Mouse (Mus musculus): ENCODE results near the gene Lrrc4c. TPM values are rescaled to one million over a fixed set of nuclear protein-coding genes. Genes with fewer than 3 reads are reported as not detected.

Lrrc4c gene
- polyA plus RNA-seq, 1 experiment from 2014 or later: 0.09 TPM

GRCm38 (mm10) chr2:97165745-97166144 lies 847.8 kb downstream of the Lrrc4c start:
- H3K36me3 ChIP-seq (ENCODE audit: control insufficient read depth, insufficient read depth): no peaks in the 10 kb centered on the region
- H3K9ac ChIP-seq (ENCODE audit: low read depth, low read length): no peak overlapping the region
- H3K4me1 ChIP-seq (ENCODE audit: control insufficient read depth, low read depth, low read length): no peaks in the 10 kb centered on the region
- H3K4me2 ChIP-seq (ENCODE audit: low read depth, low read length): no peak overlapping the region
- no peak for ATAC-seq (ENCODE audit: low read depth)
- H3K4me3 ChIP-seq (ENCODE audit: low read depth, low read length): no peak overlapping the region
- H3K27ac ChIP-seq (ENCODE audit: low read length): no peak overlapping the region
- no peaks in the 10 kb centered on the region for H3K9me3 ChIP-seq (replicated peaks; ENCODE audit: control insufficient read depth, low read length)
- WGBS (ENCODE audit: insufficient replicate concordance): 69% methylated on average over 2 of the region's 2 CpGs
- no peaks in the 10 kb centered on the region for H3K27me3 ChIP-seq (ENCODE audit: control insufficient read depth, insufficient read depth, low read depth, low read length)

- no peak overlapping the region for H3K4me3 ChIP-seq (ENCODE audit: low read depth, low read length)
- H3K9ac ChIP-seq (ENCODE audit: low read depth, low read length): no peak overlapping the region
- no peaks in the 10 kb centered on the region for H3K36me3 ChIP-seq (ENCODE audit: control insufficient read depth, insufficient read depth)
- H3K4me2 ChIP-seq (ENCODE audit: low read depth, low read length): no peak overlapping the region
- no peak overlapping the region for H3K27ac ChIP-seq (ENCODE audit: low read length)
- WGBS (ENCODE audit: insufficient replicate concordance): 55% methylated on average over 4 of the region's 4 CpGs
- no peaks in the 10 kb centered on the region for H3K9me3 ChIP-seq (replicated peaks; ENCODE audit: control insufficient read depth, low read length)
- H3K27me3 ChIP-seq (ENCODE audit: control insufficient read depth, insufficient read depth, low read depth, low read length): no peaks in the 10 kb centered on the region
- no peaks in the 10 kb centered on the region for H3K4me1 ChIP-seq (ENCODE audit: control insufficient read depth, low read depth, low read length)
- no peak for ATAC-seq (ENCODE audit: low read depth)
Observed at GRCm38 (mm10) chr2:97178399-97178798, 860.4 kb downstream of the Lrrc4c start.

- WGBS (ENCODE audit: insufficient replicate concordance): 48% methylated on average over 4 of the region's 4 CpGs
- no peak overlapping the region for H3K4me3 ChIP-seq (ENCODE audit: low read depth, low read length)
- H3K27me3 ChIP-seq (ENCODE audit: control insufficient read depth, insufficient read depth, low read depth, low read length): no peaks in the 10 kb centered on the region
- no peak for ATAC-seq (ENCODE audit: low read depth)
- H3K9ac ChIP-seq (ENCODE audit: low read depth, low read length): no peak overlapping the region
- H3K4me1 ChIP-seq (ENCODE audit: control insufficient read depth, low read depth, low read length): no peaks in the 10 kb centered on the region
- no peak overlapping the region for H3K4me2 ChIP-seq (ENCODE audit: low read depth, low read length)
- no peaks in the 10 kb centered on the region for H3K9me3 ChIP-seq (replicated peaks; ENCODE audit: control insufficient read depth, low read length)
- H3K27ac ChIP-seq (ENCODE audit: low read length): no peak overlapping the region
- H3K36me3 ChIP-seq (ENCODE audit: control insufficient read depth, insufficient read depth): no peaks in the 10 kb centered on the region
Observed at GRCm38 (mm10) chr2:97196968-97197606, 879.1 kb downstream of the Lrrc4c start.

GRCm38 (mm10) chr2:97232966-97233365 lies 915.0 kb downstream of the Lrrc4c start:
- Histone ChIP-seq H3K27ac (ENCODE audit: low read length) (no peak overlapping the region), H3K4me1 (ENCODE audit: control insufficient read depth, low read depth, low read length) (no peaks in the 10 kb centered on the region), H3K27me3 (ENCODE audit: control insufficient read depth, insufficient read depth, low read depth, low read length) (no peaks in the 10 kb centered on the region), H3K4me2 (ENCODE audit: low read depth, low read length) (no peak overlapping the region), H3K9me3 (replicated peaks; ENCODE audit: control insufficient read depth, low read length) (no peaks in the 10 kb centered on the region), H3K4me3 (ENCODE audit: low read depth, low read length) (no peak overlapping the region), H3K36me3 (ENCODE audit: control insufficient read depth, insufficient read depth) (no peaks in the 10 kb centered on the region), H3K9ac (ENCODE audit: low read depth, low read length) (no peak overlapping the region)
- ATAC-seq (ENCODE audit: low read depth): no peak
- 62% methylated on average over 3 of the region's 3 CpGs for WGBS (ENCODE audit: insufficient replicate concordance)

GRCm38 (mm10) chr2:97234074-97234473 lies 916.1 kb downstream of the Lrrc4c start:
- no peak overlapping the region for H3K27ac ChIP-seq (ENCODE audit: low read length)
- no peaks in the 10 kb centered on the region; the same call in 1 of the 2 replicates for H3K9me3 ChIP-seq (replicated peaks; ENCODE audit: control insufficient read depth, low read length)
- H3K9ac ChIP-seq (ENCODE audit: low read depth, low read length): no peak overlapping the region
- WGBS (ENCODE audit: insufficient replicate concordance): 60% methylated on average over 1 of the region's 1 CpGs
- no peaks in the 10 kb centered on the region for H3K4me1 ChIP-seq (ENCODE audit: control insufficient read depth, low read depth, low read length)
- no peak overlapping the region for H3K4me3 ChIP-seq (ENCODE audit: low read depth, low read length)
- H3K36me3 ChIP-seq (ENCODE audit: control insufficient read depth, insufficient read depth): no peaks in the 10 kb centered on the region
- no peak for ATAC-seq (ENCODE audit: low read depth)
- H3K27me3 ChIP-seq (ENCODE audit: control insufficient read depth, insufficient read depth, low read depth, low read length): no peaks in the 10 kb centered on the region
- no peak overlapping the region for H3K4me2 ChIP-seq (ENCODE audit: low read depth, low read length)

- Histone ChIP-seq H3K4me3 (ENCODE audit: low read depth, low read length) (no peak overlapping the region), H3K27ac (ENCODE audit: low read length) (no peak overlapping the region), H3K4me2 (ENCODE audit: low read depth, low read length) (no peak overlapping the region), H3K4me1 (ENCODE audit: control insufficient read depth, low read depth, low read length) (no peaks in the 10 kb centered on the region), H3K27me3 (ENCODE audit: control insufficient read depth, insufficient read depth, low read depth, low read length) (no peaks in the 10 kb centered on the region), H3K9ac (ENCODE audit: low read depth, low read length) (no peak overlapping the region), H3K9me3 (replicated peaks; ENCODE audit: control insufficient read depth, low read length) (no peaks in the 10 kb centered on the region), H3K36me3 (ENCODE audit: control insufficient read depth, insufficient read depth) (no peaks in the 10 kb centered on the region)
- 30% methylated on average over 2 of the region's 2 CpGs for WGBS (ENCODE audit: insufficient replicate concordance)
- ATAC-seq (ENCODE audit: low read depth): no peak
Observed at GRCm38 (mm10) chr2:97274651-97275050, 956.7 kb downstream of the Lrrc4c start.

GRCm38 (mm10) chr2:97284986-97285385 lies 967.0 kb downstream of the Lrrc4c start:
- H3K27ac ChIP-seq (ENCODE audit: low read length): no peak overlapping the region
- H3K9ac ChIP-seq (ENCODE audit: low read depth, low read length): no peak overlapping the region
- no peaks in the 10 kb centered on the region for H3K36me3 ChIP-seq (ENCODE audit: control insufficient read depth, insufficient read depth)
- no peaks in the 10 kb centered on the region for H3K4me1 ChIP-seq (ENCODE audit: control insufficient read depth, low read depth, low read length)
- no peak for ATAC-seq (ENCODE audit: low read depth)
- no peaks in the 10 kb centered on the region for H3K9me3 ChIP-seq (replicated peaks; ENCODE audit: control insufficient read depth, low read length)
- no peak overlapping the region for H3K4me2 ChIP-seq (ENCODE audit: low read depth, low read length)
- H3K4me3 ChIP-seq (ENCODE audit: low read depth, low read length): no peak overlapping the region
- no peaks in the 10 kb centered on the region for H3K27me3 ChIP-seq (ENCODE audit: control insufficient read depth, insufficient read depth, low read depth, low read length)

- 59% methylated on average over 3 of the region's 3 CpGs for WGBS (ENCODE audit: insufficient replicate concordance)
- Histone ChIP-seq H3K4me3 (ENCODE audit: low read depth, low read length) (no peak overlapping the region), H3K4me1 (ENCODE audit: control insufficient read depth, low read depth, low read length) (no peaks in the 10 kb centered on the region), H3K4me2 (ENCODE audit: low read depth, low read length) (no peak overlapping the region), H3K27ac (ENCODE audit: low read length) (no peak overlapping the region), H3K9ac (ENCODE audit: low read depth, low read length) (no peak overlapping the region), H3K36me3 (ENCODE audit: control insufficient read depth, insufficient read depth) (no peaks in the 10 kb centered on the region), H3K9me3 (replicated peaks; ENCODE audit: control insufficient read depth, low read length) (no peaks in the 10 kb centered on the region), H3K27me3 (ENCODE audit: control insufficient read depth, insufficient read depth, low read depth, low read length) (no peaks in the 10 kb centered on the region)
- ATAC-seq (ENCODE audit: low read depth): no peak
Observed at GRCm38 (mm10) chr2:97294216-97294615, 976.2 kb downstream of the Lrrc4c start.

- ATAC-seq (ENCODE audit: low read depth): no peak
- H3K9me3 ChIP-seq (replicated peaks; ENCODE audit: control insufficient read depth, low read length): no peaks in the 10 kb centered on the region
- no peaks in the 10 kb centered on the region for H3K4me1 ChIP-seq (ENCODE audit: control insufficient read depth, low read depth, low read length)
- H3K36me3 ChIP-seq (ENCODE audit: control insufficient read depth, insufficient read depth): no peaks in the 10 kb centered on the region
- 39% methylated on average over 2 of the region's 2 CpGs for WGBS (ENCODE audit: insufficient replicate concordance)
- H3K27ac ChIP-seq (ENCODE audit: low read length): no peak overlapping the region
- no peak overlapping the region for H3K4me2 ChIP-seq (ENCODE audit: low read depth, low read length)
- no peak overlapping the region for H3K9ac ChIP-seq (ENCODE audit: low read depth, low read length)
- H3K27me3 ChIP-seq (ENCODE audit: control insufficient read depth, insufficient read depth, low read depth, low read length): no peaks in the 10 kb centered on the region
- no peak overlapping the region for H3K4me3 ChIP-seq (ENCODE audit: low read depth, low read length)
Observed at GRCm38 (mm10) chr2:97299704-97300103, 981.7 kb downstream of the Lrrc4c start.

Data from liver, embryonic 16.5 days (tissue).